Mouse (Mus musculus): ENCODE results near the gene M1ap.

GRCm38 (mm10) chr6:82993696-82994095 is 47.0 kb downstream of the M1ap start:
- TF ChIP-seq CTCF (IDR thresholded peaks at IDR 0.05; ENCODE audit: low read depth) (no peak), EP300 (IDR thresholded peaks at IDR 0.05; ENCODE audit: low read depth) (no peak)
